Mouse (Mus musculus): ENCODE measurements around the gene 8030411F24Rik.

GRCm38 (mm10) chr2:148763648-148764388, 18.0 kb upstream of the 8030411F24Rik start:
- TF ChIP-seq CTCF (IDR thresholded peaks at IDR 0.05; ENCODE audit: control insufficient read depth, insufficient read depth, low read length) (no peak), POLR2A (IDR thresholded peaks at IDR 0.05; ENCODE audit: borderline replicate concordance, control insufficient read depth, low read depth, low read length) (no peak)

Data from bone marrow, adult 2 months (tissue).